Mouse (Mus musculus): ENCODE measurements around the gene Uvrag. TPM values are rescaled to one million over a fixed set of nuclear protein-coding genes. Genes with fewer than 3 reads are reported as not detected.

Gene Uvrag
- polyA plus RNA-seq, 1 experiment from 2014 or later = 15.6 TPM

GRCm38 (mm10) chr7:99049897-99050296 is 91.0 kb downstream of the Uvrag start:
- H3K27ac ChIP-seq (replicated peaks) = no peak overlapping the region
- H3K4me1 ChIP-seq = peaks cover 11% of the 10 kb centered on the region; the same call in 1 of the 2 replicates
- H3K27me3 ChIP-seq (replicated peaks) = no peaks in the 10 kb centered on the region
- H3K9me3 ChIP-seq (replicated peaks) = 0 out of 2 replicates have a peak, but pooled peaks cover 2% of the 10 kb centered on the region
- WGBS = 92% methylated on average over 3 of the region's 3 CpGs
- H3K4me3 ChIP-seq (replicated peaks) = no peak overlapping the region
- no peaks in the 10 kb centered on the region for H3K36me3 ChIP-seq
- H3K9ac ChIP-seq (replicated peaks) = no peak overlapping the region
- H3K4me2 ChIP-seq = no peak overlapping the region
- ATAC-seq (ENCODE audit: low FRiP score) = no peak

- Histone ChIP-seq H3K4me2 (peak overlapping the region; percentile 1), H3K4me3 (replicated peaks) (no peak overlapping the region), H3K36me3 (no peaks in the 10 kb centered on the region), H3K9me3 (replicated peaks) (no peaks in the 10 kb centered on the region), H3K27ac (replicated peaks) (no peak overlapping the region; the same call in 1 of the 2 replicates), H3K9ac (replicated peaks) (no peak overlapping the region), H3K4me1 (peaks cover 11% of the 10 kb centered on the region; the same call in 1 of the 2 replicates), H3K27me3 (replicated peaks) (no peaks in the 10 kb centered on the region)
- ATAC-seq (ENCODE audit: low FRiP score) = no peak
- WGBS = 46% methylated on average over 11 of the region's 11 CpGs
These were observed 94.3 kb downstream of the Uvrag start for GRCm38 (mm10) chr7:99046545-99047206.

- no peaks in the 10 kb centered on the region for H3K9me3 ChIP-seq (replicated peaks)
- ATAC-seq (ENCODE audit: low FRiP score) = no peak
- WGBS = 68% methylated on average over 6 of the region's 6 CpGs
- no peaks in the 10 kb centered on the region for H3K36me3 ChIP-seq
- no peak overlapping the region for H3K4me3 ChIP-seq (replicated peaks)
- no peak overlapping the region for H3K4me2 ChIP-seq
- no peak overlapping the region for H3K9ac ChIP-seq (replicated peaks)
- no peak overlapping the region for H3K27ac ChIP-seq (replicated peaks)
- peaks cover 7% of the 10 kb centered on the region; the same call in 1 of the 2 replicates for H3K4me1 ChIP-seq
- H3K27me3 ChIP-seq (replicated peaks) = no peaks in the 10 kb centered on the region
These were observed 95.4 kb downstream of the Uvrag start for GRCm38 (mm10) chr7:99045525-99045924.

- no peak overlapping the region for H3K9ac ChIP-seq (replicated peaks)
- no peaks in the 10 kb centered on the region for H3K9me3 ChIP-seq (replicated peaks)
- no peaks in the 10 kb centered on the region for H3K27me3 ChIP-seq (replicated peaks)
- 65% methylated on average over 7 of the region's 7 CpGs for WGBS
- H3K4me2 ChIP-seq = no peak overlapping the region
- H3K4me1 ChIP-seq = peaks cover 7% of the 10 kb centered on the region; the same call in 1 of the 2 replicates
- H3K36me3 ChIP-seq = no peaks in the 10 kb centered on the region
- no peak overlapping the region for H3K27ac ChIP-seq (replicated peaks)
- no peak for ATAC-seq (ENCODE audit: low FRiP score)
- no peak overlapping the region for H3K4me3 ChIP-seq (replicated peaks)
These were observed 97.0 kb downstream of the Uvrag start for GRCm38 (mm10) chr7:99043923-99044322.

- Histone ChIP-seq H3K9me3 (replicated peaks) (no peaks in the 10 kb centered on the region), H3K4me2 (no peak overlapping the region), H3K27me3 (replicated peaks) (no peaks in the 10 kb centered on the region), H3K27ac (replicated peaks) (no peak overlapping the region), H3K36me3 (no peaks in the 10 kb centered on the region), H3K4me3 (replicated peaks) (no peak overlapping the region), H3K4me1 (peaks cover 7% of the 10 kb centered on the region; the same call in 1 of the 2 replicates), H3K9ac (replicated peaks) (no peak overlapping the region)
- 96% methylated on average over 3 of the region's 3 CpGs for WGBS
- ATAC-seq (ENCODE audit: low FRiP score) = no peak
These were observed 97.6 kb downstream of the Uvrag start for GRCm38 (mm10) chr7:99043322-99043721.

GRCm38 (mm10) chr7:99041818-99042217 is 99.1 kb downstream of the Uvrag start:
- no peak overlapping the region for H3K4me2 ChIP-seq
- H3K4me3 ChIP-seq (replicated peaks) = no peak overlapping the region
- H3K27ac ChIP-seq (replicated peaks) = no peak overlapping the region
- WGBS = 73% methylated on average over 9 of the region's 9 CpGs
- no peak overlapping the region for H3K9ac ChIP-seq (replicated peaks)
- H3K36me3 ChIP-seq = no peaks in the 10 kb centered on the region
- no peaks in the 10 kb centered on the region for H3K27me3 ChIP-seq (replicated peaks)
- ATAC-seq (ENCODE audit: low FRiP score) = no peak
- peaks cover 2% of the 10 kb centered on the region; the same call in 1 of the 2 replicates for H3K4me1 ChIP-seq
- no peaks in the 10 kb centered on the region for H3K9me3 ChIP-seq (replicated peaks)

GRCm38 (mm10) chr7:99039912-99040311 is 101.0 kb downstream of the Uvrag start:
- ATAC-seq (ENCODE audit: low FRiP score) = no peak
- WGBS = 93% methylated on average over 8 of the region's 8 CpGs
- H3K36me3 ChIP-seq = no peaks in the 10 kb centered on the region
- H3K27me3 ChIP-seq (replicated peaks) = no peaks in the 10 kb centered on the region
- no peaks in the 10 kb centered on the region for H3K4me1 ChIP-seq
- H3K27ac ChIP-seq (replicated peaks) = no peak overlapping the region
- no peak overlapping the region for H3K4me2 ChIP-seq
- no peak overlapping the region for H3K4me3 ChIP-seq (replicated peaks)
- no peaks in the 10 kb centered on the region for H3K9me3 ChIP-seq (replicated peaks)
- no peak overlapping the region for H3K9ac ChIP-seq (replicated peaks)

- Histone ChIP-seq H3K9me3 (replicated peaks) (no peaks in the 10 kb centered on the region), H3K4me1 (no peaks in the 10 kb centered on the region), H3K4me3 (replicated peaks) (no peak overlapping the region), H3K27me3 (replicated peaks) (no peaks in the 10 kb centered on the region), H3K4me2 (no peak overlapping the region), H3K9ac (replicated peaks) (no peak overlapping the region), H3K36me3 (no peaks in the 10 kb centered on the region), H3K27ac (replicated peaks) (no peak overlapping the region)
- WGBS = 91% methylated on average over 8 of the region's 8 CpGs
- no peak for ATAC-seq (ENCODE audit: low FRiP score)
These were observed 104.7 kb downstream of the Uvrag start for GRCm38 (mm10) chr7:99036284-99036683.

GRCm38 (mm10) chr7:99034909-99035308 is 106.0 kb downstream of the Uvrag start:
- Histone ChIP-seq H3K4me2 (no peak overlapping the region), H3K36me3 (no peaks in the 10 kb centered on the region)
- 92% methylated on average over 2 of the region's 2 CpGs for WGBS

GRCm38 (mm10) chr7:99033838-99034237 is 107.1 kb downstream of the Uvrag start:
- no peaks in the 10 kb centered on the region for H3K27me3 ChIP-seq (replicated peaks)
- no peak overlapping the region for H3K9ac ChIP-seq (replicated peaks)
- no peak overlapping the region for H3K4me2 ChIP-seq
- no peak for ATAC-seq (ENCODE audit: low FRiP score)
- H3K27ac ChIP-seq (replicated peaks) = no peak overlapping the region
- H3K4me1 ChIP-seq = 0 out of 2 replicates have a peak, but pooled peaks cover 1% of the 10 kb centered on the region
- WGBS = 75% methylated on average over 5 of the region's 5 CpGs
- no peaks in the 10 kb centered on the region for H3K9me3 ChIP-seq (replicated peaks)
- H3K4me3 ChIP-seq (replicated peaks) = no peak overlapping the region
- no peaks in the 10 kb centered on the region for H3K36me3 ChIP-seq

More at GRCm38 (mm10) chr7:99034909-99035308, 106.0 kb downstream of the Uvrag start:
- Histone ChIP-seq H3K9me3 (replicated peaks) (no peaks in the 10 kb centered on the region), H3K27ac (replicated peaks) (no peak overlapping the region), H3K27me3 (replicated peaks) (no peaks in the 10 kb centered on the region), H3K9ac (replicated peaks) (no peak overlapping the region), H3K4me1 (no peaks in the 10 kb centered on the region), H3K4me3 (replicated peaks) (no peak overlapping the region)
- no peak for ATAC-seq (ENCODE audit: low FRiP score)

- ATAC-seq (ENCODE audit: low FRiP score) = no peak
- Histone ChIP-seq H3K27ac (replicated peaks) (no peak overlapping the region), H3K4me1 (0 out of 2 replicates have a peak, but pooled peaks cover 4% of the 10 kb centered on the region), H3K27me3 (replicated peaks) (no peaks in the 10 kb centered on the region), H3K9ac (replicated peaks) (no peak overlapping the region), H3K4me3 (replicated peaks) (no peak overlapping the region), H3K4me2 (no peak overlapping the region), H3K9me3 (replicated peaks) (no peaks in the 10 kb centered on the region), H3K36me3 (no peaks in the 10 kb centered on the region)
- 96% methylated on average over 3 of the region's 3 CpGs for WGBS
These were observed 107.6 kb downstream of the Uvrag start for GRCm38 (mm10) chr7:99033314-99033713.

- no peaks in the 10 kb centered on the region for H3K27me3 ChIP-seq (replicated peaks)
- WGBS = 90% methylated on average over 8 of the region's 8 CpGs
- 0 out of 2 replicates have a peak, but pooled peaks cover 4% of the 10 kb centered on the region for H3K4me1 ChIP-seq
- no peak overlapping the region for H3K27ac ChIP-seq (replicated peaks)
- no peaks in the 10 kb centered on the region for H3K9me3 ChIP-seq (replicated peaks)
- no peak overlapping the region for H3K9ac ChIP-seq (replicated peaks)
- ATAC-seq (ENCODE audit: low FRiP score) = no peak
- H3K4me2 ChIP-seq = no peak overlapping the region
- H3K4me3 ChIP-seq (replicated peaks) = no peak overlapping the region
- H3K36me3 ChIP-seq = no peaks in the 10 kb centered on the region
These were observed 108.9 kb downstream of the Uvrag start for GRCm38 (mm10) chr7:99032051-99032450.

Measured in neural tube, embryonic 15.5 days (tissue).